Mouse (Mus musculus): ENCODE results near the gene Iqgap2.

Iqgap2 gene

DNA sequence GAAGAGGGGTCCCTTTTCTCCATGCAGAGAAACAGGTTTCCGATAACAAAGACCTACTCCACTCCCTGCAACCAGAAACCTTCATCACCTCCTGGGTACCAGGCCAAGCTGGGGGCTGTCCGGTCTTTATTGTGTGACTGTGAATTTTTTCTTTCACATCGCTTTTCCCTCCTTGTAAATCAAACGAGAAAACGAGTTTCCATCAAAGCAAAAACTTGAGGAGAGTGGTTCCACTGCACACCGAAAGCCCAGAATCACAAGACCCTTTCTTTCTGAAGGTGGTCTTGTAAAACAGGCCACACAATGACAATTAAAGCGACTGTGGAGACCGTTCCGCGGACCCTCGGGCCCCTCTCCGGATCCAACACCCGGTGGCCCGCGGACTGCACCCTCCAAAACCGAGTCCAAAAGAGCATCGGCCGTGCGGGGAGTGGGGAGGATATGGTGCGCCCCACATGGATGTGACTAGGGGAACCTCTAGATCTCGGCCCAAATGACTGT is 274.0 kb downstream of the Iqgap2 start:
- no peak for DNase-seq (ENCODE audit: low spot score)

DNA sequence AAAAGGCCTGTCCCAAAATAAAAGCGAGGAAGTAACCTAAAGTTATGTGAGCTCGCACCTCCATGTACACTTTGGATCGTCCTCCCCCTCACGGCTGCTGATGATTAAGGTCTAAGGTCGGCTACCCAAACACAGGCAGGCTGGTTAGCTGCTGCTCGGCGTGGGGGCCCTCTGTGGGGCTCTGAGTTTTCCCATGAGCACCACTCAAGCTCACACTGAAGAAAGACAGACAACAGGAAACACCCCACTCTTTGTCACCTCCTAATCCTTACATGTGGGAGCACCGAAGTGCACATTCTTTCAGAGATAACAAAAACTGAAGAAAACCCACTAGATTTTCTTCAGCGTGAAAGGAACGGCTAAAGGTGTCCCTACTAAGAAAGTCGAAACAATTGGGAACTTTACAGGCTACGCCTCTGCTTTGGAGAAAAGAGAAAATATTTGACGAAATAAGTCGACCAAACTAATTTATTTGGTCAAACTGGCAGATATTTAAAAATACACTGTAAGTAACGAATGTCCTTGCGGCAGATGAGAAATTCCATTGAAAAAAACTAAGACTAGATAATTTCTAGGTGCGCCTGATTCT is 274.5 kb downstream of the Iqgap2 start:
- no peak for DNase-seq (ENCODE audit: low spot score)

DNA sequence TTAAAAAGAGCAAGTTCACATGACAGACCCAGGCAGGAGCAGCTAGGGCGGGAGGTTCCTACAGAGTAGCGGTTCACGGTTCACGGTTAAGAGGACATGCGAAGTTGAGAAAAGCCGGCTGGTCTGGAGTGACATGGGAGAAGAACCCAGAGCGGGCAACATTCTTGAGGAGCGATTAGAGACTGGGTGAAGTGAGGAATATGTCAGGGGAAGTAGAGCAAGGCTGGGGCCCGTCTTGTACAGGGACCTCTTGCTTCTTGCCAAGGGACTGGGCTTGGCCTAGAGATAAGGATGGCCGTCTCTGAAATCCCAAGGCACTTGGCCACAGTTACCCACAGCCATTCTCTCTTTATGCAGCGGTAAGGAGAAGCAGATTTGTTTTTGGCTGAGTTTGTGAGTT is 275.2 kb downstream of the Iqgap2 start:
- no peak for DNase-seq (ENCODE audit: low spot score)

DNA sequence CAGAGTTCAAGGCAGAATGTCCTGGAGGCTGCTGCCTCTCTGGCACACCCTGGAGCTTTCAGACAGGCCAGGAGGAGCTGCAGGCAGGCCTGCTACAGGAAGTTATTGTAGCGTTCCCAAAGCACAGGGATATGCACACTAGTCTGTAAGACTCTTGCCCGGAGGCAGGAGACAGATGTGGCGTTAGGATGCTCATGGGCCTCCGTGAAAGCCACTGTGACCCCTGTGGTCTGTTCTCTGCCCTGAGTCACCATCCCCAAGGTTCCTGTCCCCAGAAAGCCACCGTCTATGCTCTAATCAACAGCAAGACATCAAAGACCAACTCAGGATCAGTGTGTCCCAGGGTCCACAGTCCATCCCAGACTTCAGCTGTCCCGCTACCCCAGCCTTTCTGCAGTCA is 277.0 kb downstream of the Iqgap2 start:
- DNase-seq (ENCODE audit: low spot score), result no peak

DNA sequence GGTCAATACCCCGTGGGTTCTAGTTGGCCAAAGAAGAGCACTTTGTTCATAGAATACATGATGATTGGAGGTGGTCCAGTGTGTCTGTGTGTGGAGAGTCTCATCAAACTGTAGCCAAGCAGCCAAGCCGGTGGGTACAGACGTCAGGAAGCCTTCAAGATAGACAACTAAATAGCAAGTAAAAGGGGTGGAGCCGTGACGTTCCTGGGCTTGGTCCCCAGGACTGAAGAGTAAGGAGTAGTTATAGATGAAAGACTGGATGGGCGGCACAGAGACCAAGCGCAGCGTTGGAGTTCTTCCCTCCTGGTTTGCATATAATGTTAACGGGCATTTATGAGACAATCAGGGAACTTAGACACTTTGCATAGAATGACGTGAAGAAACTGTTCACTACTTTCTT is 279.5 kb downstream of the Iqgap2 start:
- no peak for DNase-seq (ENCODE audit: low spot score)

DNA sequence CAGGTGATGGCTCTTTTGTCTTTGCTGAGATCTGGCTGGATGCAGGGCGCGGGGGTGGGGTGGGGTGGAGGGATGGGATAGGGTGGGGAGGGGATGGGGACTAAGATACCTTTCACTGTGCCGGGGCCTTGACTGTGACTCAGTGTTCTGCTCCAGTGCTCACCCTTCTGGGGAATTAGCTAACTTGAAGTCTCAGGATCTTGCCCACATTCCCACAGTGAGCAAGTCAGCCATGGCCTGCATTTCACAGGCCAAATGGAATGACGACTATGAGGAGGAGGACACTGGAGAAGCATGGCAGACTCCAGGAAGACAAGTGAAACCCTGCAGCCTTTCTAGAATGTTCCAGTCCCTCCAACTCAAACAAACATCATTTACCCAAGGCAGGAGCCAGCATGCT is 280.0 kb downstream of the Iqgap2 start:
- DNase-seq (ENCODE audit: low spot score), result no peak

DNA sequence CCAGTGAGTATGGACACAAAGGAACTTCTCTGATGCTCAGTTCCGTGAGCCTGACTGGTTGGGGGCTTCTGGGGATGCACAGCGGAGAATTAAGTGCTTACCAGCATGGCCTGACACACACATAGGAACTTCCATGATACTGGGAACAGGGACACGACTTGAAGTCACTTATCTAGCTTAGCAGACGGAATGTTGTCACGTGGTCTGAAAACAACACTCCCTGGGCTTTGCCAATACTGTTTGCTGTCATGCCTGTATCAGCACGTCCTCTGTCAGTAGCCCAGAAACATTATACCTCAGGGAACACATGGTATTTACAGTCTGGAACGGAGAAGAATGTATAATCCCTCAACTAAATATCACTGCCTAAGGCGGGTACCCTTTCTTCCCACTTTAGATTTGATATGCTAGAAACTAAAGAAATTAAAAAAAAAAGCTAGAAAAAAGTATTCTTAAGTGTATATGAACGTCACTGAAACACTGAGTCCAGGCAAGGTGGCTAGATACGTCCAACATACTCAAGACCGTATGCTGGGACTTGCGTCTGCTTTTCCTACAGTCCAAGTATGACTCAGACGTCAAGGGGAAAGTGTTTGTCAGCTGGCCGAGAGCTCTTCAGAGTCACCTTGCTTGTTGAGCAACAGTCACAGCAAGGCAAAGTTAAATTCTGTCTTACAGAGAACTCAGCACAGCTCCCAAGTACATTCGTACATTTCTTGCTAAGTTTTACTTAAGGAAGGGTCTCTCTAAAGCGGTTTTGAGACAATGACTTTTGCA is 280.7 kb downstream of the Iqgap2 start:
- DNase-seq (ENCODE audit: low spot score), result no peak

DNA sequence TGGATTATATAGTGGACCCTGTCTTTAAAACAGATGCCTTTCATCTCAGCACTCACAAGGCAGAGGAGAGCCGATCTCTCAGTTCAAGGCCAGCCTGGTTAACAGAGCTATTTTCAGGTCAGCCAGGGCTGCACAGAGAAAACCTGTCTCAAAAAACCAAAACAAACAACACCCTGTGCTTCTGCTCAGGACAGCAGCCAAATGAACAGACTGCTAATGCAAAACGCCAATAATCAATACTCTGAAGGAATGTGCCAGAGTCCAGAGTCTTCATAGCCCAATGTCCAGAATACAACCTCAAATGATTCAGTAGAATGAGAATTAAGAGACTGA is 282.7 kb downstream of the Iqgap2 start:
- no peak for DNase-seq (ENCODE audit: low spot score)

DNA sequence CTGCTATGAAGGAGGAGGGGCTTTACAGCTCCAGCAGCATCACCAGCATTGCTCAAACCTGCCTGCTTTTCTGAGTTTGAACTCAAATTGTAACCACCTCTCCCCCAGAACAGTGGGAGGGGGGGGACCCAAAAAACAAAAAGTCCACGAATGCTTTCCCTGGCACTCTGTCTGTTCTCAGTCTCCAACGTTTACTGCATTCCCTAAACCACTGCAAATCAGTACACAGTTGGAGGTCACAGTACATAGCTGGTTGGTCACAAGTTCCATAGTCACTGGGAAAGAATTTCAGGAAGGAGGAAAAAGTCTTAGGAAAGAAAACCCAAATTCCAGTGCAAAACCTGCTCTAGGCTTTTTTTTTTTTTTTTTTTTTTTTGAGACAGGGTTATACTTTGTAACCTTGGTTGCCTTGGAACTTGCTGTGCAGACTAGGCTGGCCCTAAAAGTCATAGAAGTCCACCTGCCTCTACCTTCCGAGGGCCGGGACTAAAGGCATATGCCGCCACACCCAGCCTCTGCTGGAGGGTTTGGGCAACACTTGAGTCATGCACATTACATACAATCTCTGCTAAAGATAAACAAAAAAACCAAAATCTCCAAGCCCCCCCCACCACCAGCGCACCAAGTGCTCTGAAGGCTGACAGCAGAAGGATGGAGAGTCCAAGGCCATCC is 283.2 kb downstream of the Iqgap2 start:
- DNase-seq (ENCODE audit: low spot score), result no peak

DNA sequence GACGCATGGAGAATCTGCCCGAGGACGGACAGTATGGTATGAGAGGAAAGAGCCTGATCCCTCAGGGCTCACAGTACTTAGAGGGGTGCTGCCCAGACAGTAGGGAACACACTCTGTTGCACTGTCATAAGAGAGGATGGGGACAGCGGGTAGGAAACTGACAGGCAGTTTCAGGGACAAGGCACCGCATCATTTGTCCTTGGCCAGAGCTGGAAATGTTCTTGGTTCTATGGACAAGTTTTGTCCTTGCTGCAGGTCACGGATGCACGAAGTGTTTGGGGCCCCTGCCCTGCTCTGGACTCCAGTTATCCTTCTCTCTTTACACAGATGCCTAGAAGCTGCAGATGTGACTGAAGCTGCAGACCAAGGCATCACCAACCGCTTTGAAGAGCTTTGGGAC is 284.7 kb downstream of the Iqgap2 start:
- DNase-seq (ENCODE audit: low spot score), result no peak

DNA sequence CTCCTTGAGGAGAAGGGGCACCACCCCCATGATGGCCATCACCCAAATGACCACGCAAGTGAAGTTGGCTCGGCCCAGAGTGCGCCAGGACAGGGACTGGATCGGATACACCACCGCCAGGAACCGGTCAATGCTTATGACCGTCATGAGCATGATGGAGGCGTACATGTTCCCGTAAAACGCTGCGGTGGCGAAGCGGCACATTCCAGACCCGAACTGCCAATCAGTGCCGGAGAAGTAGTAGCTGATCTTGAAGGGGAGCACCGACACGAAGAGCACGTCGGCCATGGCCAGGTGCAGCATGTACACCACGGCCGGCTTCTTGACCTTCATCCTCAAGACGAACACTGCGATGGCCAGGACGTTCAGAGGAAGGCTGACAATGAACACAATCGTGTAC is 287.4 kb downstream of the Iqgap2 start:
- no peak for DNase-seq (ENCODE audit: low spot score)

DNA sequence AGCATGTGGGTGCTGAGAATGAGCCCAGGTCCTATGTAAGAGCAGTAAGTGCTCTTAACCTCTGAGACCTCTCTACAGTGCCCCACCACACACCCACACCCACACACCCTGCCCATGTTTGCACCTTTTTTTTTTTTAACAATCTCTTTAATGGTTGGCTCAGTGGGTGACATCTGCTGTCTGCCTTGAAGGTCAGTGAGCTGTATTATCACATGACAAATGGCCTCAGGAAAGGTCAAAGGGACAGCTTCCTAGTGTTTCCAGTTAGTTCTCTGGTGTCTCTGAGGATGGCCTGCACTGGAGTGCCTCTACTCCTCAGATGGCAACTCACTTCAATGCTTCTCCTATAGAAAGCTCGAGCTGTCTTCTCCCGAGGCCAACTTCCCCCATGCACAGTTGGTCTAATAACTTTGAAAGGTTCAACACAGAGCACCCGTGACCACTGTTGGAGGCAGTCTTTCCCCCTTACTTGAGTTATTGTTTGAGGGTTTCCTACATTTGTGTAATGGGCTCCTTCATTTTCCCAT is 291.8 kb downstream of the Iqgap2 start:
- DNase-seq (ENCODE audit: low spot score), result no peak

DNA sequence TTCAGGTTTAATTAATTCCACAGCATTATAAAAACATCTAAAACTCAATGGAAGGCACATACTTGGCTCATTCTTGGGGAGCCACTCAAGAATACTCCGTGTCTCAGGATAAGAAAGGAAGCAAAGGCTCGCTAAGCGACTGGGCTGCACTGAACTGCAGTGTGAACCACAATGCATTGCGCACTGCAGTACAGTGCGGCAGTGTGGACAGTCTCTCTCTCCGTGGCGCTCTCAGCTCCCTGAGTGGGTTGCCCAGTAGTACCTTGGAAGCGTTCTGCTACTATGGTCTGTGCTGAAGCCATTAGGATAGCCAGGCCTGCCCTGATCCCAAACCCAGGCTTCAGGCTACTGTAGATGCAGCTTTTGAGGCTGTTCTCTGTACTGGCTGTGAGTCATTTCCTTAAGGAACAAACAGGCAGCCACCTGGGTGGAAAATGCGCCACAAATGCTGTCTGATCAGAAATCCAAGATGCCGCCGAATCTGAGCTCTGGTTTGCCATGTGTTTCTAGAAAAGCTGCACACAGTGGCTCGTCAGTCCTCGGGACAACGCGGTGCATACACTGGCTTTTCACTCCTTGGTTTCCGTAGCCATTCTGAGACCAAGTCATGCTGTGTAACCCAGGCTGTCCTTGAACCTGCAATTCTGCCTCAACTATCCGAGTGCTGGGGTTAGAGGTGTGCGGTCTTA is 293.3 kb downstream of the Iqgap2 start:
- DNase-seq (ENCODE audit: low spot score), result no peak

DNA sequence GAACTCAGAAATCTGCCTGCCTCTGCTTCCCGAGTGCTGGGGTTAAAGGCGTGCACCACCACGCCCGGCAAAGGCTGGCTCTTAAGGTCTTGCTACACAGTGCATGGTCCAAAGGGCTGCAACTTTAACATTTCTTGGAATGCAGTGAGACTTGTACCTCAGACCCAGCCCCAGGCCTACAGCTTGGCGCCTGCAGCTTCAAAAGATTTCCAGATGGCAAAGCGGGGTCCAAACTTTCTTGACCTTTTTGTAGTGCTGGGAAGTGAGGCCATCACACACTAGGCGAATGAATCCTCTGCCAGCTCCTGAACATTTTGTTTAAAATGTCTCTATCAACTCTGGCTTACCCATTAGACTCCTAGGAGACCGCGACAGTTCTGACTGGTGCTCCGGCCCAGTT is 294.1 kb downstream of the Iqgap2 start:
- no peak for DNase-seq (ENCODE audit: low spot score)

DNA sequence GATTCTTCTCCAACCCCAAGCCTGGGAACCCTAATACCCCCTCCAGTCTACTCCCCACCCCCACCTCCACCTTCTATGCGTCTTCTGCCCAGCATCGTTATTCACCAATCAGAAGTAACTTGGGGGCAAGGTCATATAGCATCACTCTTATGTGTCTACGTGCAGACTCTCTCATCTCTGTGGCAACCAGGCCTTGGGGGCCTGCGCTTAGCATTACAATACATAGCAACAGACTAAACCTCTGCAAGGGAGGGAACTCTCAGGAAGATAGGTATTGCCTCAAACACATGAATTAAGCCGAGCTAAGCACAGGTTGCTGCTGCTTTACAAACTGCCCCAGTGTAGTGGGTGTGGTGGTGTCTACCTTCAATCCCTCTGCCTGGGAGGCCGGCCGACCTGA is 295.0 kb downstream of the Iqgap2 start:
- DNase-seq (ENCODE audit: low spot score), result no peak

DNA sequence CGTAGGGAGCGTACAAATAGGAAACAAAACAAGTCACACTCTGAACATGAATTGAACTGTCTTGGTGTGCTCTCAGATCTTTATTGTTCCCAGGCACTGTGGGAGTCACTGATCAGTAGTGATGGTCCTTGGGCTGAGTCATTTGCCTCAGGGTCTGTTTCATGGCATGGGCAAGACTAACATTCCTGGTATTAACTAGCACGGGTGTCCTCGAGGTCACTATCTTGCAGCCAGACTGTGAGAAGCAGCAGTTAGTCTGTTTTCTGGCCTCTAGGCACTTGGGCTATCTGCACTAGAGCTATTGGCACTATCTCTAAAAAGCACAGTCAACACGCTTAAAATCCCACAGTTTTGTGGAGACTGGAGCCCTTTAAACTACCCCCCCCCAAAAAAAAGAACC is 295.8 kb downstream of the Iqgap2 start:
- DNase-seq (ENCODE audit: low spot score), result no peak

DNA sequence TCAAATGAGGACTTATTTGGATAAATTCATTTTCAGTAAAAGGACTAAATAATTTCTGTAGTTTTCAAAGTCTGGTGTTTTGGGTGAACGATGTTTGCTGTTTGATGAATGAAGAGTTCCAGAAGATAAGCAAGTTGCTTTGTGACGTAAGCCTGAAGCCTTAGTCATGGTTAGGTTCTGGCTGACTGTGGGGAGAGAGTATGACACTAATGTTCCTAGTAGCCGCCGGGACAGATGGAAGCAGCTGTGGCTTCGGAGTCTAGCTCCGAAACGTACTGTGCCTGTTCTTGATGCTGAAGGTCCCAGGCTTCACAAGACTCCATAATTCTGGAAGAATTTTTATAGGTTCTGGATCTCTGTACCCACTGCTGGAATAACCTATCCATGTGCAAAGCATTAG is 296.3 kb downstream of the Iqgap2 start:
- DNase-seq (ENCODE audit: low spot score), result no peak

DNA sequence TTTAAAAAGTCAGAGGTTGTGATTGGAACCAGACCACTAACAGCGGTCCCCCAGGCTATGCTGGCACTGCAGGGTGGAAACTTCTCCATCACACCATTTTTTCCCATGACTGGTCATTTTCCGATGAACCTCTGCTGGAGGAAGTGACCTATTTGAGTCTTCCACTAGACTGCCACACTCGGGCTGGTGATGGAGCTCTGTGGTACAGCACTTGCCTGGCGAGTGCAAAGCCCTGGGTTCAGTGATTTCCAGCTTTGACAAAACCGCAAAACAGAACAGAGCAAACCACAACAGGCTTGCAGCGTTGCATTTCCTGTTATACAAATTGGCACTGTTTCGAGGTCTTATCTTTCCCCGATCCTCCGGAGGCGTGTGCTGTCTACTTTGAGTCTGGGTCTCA is 298.9 kb downstream of the Iqgap2 start:
- DNase-seq (ENCODE audit: low spot score), result no peak

DNA sequence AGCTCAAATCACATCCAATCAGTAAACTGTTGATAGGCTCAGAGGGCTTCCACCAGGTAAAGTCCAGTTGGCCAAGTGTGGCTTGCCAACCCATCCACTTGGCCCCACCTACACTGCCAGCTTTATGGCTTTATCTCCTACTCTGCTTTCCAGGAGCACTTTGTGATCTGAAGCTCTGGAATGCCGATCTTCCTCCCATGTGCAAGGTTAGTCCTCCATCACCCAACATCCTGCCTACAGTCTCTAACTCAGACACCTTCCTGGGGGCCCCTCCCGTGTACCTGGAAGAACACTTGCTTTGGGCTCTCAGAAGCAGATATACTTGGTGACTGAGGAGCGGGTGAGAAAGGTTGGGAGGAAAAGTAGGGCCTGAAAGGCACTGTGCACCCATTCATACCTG is 300.1 kb downstream of the Iqgap2 start:
- no peak for DNase-seq (ENCODE audit: low spot score)

DNA sequence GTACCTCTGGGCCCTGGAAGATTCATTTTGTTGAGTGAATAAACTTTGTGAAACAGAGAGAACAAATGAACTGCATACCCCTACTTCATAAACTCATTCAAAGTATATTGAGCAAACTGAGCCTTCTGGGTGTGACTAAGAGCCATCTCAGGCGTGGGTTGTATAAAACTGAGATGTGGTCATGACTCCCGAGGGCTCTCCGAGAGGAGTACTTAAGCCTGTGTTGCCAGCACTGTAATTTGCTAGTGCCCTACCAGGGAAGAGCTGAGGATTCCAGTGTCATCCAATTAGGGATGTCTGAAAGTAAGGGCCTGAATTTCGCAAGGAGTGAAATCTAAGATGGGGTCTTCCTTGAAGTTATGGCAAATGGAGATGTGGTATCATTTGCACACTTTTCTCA is 304.1 kb downstream of the Iqgap2 start:
- no peak for DNase-seq (ENCODE audit: low spot score)

DNA sequence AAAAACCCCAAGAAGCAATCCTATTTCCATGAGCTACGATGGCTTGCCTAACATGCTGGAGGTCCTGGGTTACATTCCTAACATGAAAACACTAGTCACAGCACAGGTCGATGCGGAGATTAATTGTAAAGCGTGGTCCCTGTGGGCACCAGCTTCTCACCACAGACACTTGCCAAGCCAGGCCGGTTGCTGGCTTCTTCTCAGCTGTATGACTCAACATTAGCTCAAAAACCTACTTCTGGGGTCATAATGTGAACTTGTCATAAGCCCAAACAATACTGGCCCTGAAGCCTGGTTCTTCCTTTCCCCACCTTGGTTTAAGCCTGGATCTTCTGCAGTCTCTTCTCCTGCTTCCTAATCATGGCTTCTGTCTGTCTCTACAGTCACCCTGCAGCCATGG is 306.8 kb downstream of the Iqgap2 start:
- no peak for DNase-seq (ENCODE audit: low spot score)

Data from spleen, adult 12 weeks (tissue).